Mouse (Mus musculus): Measurements from ENCODE around the gene Dus1l. TPM values are rescaled to one million over a fixed set of nuclear protein-coding genes. Genes with fewer than 3 reads are reported as not detected.
A peak's percentile ranks its signal among the peaks of the same experiment; 100 is the strongest.

Gene Dus1l
- total RNA-seq (2021): 10 to 100 TPM; 44.7 to 52.9 TPM

DNA sequence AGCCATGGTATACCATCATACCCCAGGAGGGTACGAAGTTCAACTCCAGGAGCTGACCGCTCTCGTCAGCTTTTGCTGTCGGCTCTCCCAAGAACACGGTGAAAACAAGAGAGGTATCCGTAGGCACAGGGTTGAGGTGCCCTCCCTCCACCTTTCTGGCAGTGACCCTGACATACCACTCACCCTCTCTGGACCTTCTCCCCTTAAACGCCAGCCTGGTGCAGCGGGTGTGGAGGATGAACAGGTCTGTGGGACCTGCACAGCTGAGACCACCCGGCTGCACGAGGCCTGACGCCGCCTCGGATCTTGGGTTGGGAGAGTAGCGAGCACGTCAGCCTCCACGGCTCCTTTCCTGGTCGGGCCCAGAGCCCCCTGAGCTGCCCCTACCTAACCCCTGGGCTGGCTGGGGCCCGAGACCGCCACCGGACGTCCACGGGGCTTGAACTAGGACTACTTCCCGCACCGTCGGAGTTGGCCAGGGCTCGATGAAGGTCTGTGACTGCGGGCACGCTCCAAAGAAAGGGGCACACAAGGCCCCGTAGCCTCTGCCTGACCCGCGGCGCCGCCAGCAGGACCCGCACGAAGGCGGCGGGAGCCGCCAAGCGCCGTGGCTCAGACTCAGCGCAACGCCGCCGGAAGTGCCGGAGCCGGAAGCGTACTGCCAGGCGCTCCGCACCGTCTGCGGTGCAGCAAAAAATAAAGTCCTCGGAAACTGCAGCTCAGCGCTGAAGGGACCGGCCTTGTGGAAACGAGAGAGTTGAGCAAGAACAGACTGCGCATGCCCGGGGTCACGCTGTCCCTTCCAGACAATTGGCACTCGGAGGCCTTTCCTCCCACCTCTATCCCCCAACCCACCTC lies at the start of gene Dus1l:
Gene Dus1l (minus strand): TSS at position 648 of the 858 bp plus-strand sequence.
- peak; percentile 97 to 98 for DNase-seq

- no peak for DNase-seq
Measured at GRCm38 (mm10) chr11:120844329-120844728, 48.1 kb upstream of the Dus1l start.

DNA sequence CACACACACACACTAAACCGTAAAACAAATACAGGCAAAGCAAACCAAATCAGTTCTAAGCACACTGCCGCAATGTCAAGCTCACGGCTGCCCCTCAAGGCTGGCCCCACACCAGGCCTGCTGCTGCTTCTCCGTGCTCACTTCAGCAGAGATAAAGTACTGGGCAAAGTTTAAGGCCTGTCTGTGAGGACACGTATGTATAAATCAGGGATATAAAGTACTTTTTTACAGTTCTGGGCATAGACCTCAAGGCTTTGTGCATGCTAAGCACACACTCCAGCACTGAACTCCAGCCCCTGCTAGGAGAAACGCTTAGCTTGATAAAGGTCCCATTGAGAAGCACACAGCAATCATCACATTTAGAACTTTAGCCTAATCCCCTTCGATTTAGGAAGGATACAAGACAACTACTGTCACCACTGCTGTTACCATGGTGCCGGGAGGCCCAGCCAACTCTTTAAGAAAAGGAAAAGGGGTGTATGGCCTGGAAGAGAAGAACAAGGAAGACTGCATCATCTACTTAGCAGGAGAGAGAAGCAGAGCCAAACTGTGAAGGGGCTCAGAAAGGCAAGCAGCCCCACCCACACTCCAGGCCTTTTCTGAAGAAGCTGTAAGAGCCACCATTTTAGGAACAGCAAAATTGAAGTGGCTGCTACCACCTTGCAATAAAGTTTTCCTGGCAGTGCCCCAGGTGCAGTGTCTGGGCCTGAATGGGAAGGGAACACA lies 37.5 kb upstream of the Dus1l start:
- peak in 1 of 2 experiments; percentile 3 for DNase-seq

DNA sequence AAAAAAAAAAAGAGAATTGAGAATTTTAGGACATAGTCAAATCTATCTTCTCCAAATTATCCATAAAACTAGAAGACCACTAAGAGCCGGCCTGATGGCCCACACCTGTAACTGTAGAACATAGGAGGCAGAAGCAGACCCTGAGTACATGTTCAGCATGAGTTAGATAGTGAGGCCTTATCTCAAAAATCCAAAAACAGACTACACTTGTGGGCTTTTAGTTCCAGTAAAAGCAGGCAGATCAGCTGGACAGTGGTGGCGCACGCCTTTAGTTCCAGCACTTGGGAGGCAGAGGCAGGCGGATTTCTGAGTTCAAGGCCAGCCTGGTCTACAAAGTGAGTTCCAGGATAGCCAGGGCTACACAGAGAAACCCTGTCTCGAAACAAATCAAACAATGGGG lies 36.8 kb upstream of the Dus1l start:
- peak in 1 of 2 experiments; percentile 1 for DNase-seq

DNA sequence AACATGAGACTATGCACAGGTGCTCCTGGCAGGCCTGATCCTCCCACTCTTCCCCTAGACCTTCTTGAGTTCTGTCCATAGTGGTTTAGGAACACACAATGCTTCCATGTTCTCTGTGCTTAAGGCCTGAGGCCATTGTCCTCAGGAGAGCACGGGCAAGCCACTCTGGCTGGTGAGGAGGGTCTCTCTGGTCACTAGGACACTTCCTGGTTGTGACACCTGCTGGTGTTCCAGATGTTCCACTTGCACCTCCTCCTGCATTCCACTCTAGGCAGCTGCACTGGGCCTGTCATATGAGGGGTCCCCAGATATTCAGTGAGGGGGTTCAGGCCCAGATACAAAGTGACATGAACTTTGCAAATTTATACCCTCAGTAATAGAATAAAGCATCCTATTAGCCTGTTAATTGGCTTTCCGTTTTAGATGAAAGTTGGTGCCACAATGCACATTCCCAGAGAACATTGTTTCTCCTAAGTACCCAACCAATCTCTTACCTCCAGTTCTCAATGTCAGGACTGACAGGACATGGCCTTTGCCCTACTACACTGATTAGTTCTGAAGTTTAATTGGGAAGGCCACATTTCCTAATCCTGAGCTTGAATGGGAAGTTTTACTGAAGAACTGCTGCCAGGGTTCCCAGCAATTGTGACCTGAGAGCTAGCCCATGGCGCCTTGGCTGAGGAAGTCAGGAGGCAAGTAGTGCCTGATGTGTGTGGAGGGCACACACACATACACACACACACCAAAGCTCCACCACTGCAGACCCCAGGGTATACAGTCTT lies 35.6 kb upstream of the Dus1l start:
- DNase-seq: peak in 1 of 2 experiments; percentile 1

DNA sequence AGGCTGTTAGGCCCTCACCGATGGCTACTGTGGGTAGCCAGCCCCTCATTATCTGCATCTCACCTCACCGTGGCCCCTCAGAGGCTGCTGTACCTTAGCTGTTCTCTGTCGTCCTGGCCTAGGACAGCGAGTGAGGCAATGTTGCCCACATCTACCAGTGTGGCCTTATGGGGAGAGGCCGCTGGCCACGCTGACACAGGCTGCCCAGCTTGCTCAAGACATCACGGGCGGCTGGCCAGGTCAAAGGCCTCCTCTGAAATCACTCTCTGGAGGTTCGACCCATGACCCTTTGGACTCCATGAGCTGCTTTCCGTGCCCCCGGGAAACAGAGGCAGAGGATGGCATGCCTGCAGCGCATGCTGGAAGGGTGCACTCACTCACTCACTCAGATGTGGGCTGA lies 34.5 kb upstream of the Dus1l start:
- DNase-seq: peak in 1 of 2 experiments; percentile 2

DNA sequence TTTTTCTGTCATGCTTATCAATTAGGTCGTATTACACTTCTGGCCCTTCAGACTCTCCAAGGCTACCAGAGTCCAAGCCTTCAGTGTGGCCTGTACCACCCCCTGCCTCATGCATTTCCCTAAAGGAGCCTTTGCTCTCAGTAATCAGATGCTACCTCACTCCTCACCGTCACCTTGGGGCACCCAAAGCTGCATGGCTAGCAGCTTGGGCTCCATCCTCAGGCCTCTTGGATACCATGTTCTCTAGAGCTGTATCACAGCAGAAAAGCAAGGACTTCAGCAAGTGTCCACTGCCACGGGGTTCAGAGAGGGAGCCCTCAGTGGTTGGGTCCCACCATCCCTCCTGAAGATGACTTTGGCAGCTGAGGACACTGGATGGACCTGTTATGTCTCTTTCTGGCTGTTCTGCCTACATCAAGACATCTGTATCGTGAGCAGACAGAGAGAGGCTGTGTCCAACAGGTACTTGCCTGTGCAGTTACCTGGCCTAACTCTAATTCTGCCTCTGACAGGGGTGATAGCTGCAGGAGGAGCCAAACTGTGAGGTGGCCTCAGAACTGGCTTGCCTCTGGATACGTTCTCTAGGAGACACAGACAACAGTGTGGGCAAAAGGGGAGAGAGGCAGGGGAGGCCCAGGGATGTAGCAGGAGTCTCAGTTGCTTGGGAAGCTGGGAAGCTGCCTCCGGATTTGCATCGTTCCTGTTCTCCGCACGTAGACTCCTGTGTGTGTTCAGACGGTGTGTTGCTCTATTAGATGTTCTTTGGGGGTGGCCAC lies 33.7 kb upstream of the Dus1l start:
- no peak for DNase-seq

DNA sequence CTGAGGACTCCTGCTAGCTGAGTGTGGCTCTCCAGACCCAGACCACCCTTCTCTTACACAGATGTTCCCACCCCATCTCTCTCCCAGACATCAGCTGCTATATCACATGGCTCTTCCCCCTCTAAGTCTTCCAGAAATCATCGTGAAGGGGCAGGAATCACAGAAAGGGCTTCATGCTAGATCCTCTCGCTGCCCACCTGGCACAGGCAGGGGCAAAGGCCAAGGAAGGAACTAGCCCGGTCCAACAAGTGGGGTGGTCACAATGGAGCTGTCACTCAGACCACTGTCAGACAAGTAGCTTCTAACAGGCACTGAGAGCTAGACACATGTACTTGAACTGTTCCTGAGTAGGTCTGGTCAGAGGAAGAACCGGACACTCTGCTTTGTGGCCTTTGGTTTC lies 32.2 kb upstream of the Dus1l start:
- DNase-seq: no peak

GRCm38 (mm10) chr11:120826016-120826953 lies 30.1 kb upstream of the Dus1l start:
- peak in 1 of 2 experiments; percentile 1 for DNase-seq

DNA sequence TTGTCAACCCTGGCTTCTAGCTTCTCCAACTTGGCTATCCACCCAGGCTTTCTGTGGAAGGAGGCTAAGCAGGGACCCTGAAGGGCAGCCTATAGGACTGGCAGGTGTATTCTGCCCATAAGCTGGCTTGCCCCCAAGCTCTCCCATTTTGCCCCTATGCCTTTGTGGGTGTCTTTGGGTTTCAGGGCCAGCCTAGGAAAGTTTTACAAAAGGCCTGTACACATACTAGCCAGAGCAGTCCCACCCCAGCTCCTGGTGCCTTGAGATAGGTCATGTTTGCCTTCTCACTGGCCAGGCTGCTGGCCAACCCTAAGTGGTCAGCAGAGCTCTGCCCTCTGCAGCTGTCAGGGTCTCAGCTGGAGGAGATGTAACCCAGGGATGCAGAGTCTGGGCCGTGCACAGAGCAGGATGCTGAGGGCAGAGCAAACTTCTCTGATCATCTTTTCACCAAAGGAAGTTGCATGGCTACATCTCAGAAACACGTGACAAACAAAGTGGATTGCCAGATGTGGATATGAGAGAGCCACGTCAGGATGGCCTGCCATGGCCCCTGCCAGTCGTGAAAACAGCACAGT lies 29.2 kb upstream of the Dus1l start:
- peak in 1 of 2 experiments; percentile 7 for DNase-seq

- DNase-seq: no peak
Measured at GRCm38 (mm10) chr11:120824787-120825288, 28.6 kb upstream of the Dus1l start.

GRCm38 (mm10) chr11:120823956-120824786 lies 28.0 kb upstream of the Dus1l start, which contains the start of gene Fasn:
TSS of gene Fasn (minus strand) at chr11:120824547.
- peak; percentile 98 for DNase-seq

DNA sequence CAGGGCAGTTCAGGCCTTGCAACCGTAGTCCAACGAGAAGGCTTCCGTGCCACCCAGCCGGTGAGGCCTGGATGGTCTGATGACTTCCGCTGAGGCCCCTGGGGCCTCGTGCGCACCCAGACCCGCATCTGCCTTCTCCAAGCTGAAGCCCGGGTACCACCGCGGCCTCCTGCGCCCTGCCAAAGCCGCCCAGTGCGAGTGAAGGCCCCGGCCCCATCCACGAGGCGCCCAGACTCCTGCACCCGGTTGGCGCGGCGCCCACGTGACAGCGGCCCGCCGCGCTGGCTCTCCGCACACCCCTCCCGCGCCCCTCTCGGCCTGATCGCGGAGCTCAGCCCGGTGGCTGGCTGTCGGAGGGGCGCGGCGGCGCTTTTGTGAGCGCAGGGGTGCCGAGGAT lies 27.3 kb upstream of the Dus1l start:
- DNase-seq: no peak

DNA sequence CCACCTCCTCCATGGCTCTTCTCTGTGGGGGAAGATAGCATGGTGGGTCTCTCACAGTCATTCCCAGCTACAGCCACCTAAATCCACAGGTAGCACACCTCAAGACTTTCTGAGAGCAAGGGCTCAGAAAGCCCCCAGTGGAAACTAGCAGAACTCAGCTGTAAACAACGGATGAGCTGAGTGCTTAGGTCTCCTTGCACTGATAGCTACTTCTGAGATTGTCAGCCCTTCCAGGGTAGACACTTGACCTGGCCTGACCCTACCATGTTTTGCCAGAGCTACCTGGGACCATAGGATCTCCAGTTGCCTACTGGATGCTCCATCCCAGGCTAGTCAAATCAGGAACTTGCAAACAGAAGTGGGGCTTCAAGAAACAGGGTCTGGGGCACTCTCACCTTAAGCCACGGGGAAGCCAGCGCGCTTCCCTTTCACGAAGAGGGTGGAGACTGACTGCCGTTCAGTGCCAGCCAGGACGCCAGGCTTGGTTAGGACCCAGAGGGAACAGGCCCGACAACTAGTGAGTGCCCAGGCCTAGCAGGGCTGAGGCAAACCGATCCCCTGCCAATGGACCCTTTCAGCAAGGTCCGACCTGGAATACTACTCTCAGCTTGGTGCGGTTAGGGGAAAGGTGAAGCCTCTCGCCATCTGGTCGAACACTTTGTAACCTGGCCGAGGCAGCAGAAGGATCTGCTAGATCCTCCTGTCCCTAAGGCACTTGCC lies 26.8 kb upstream of the Dus1l start:
- DNase-seq: peak; percentile 16 to 30

- no peak for DNase-seq
Measured at GRCm38 (mm10) chr11:120822321-120822720, 26.1 kb upstream of the Dus1l start.

- no peak for DNase-seq
Measured at GRCm38 (mm10) chr11:120821076-120821922, 25.1 kb upstream of the Dus1l start.

DNA sequence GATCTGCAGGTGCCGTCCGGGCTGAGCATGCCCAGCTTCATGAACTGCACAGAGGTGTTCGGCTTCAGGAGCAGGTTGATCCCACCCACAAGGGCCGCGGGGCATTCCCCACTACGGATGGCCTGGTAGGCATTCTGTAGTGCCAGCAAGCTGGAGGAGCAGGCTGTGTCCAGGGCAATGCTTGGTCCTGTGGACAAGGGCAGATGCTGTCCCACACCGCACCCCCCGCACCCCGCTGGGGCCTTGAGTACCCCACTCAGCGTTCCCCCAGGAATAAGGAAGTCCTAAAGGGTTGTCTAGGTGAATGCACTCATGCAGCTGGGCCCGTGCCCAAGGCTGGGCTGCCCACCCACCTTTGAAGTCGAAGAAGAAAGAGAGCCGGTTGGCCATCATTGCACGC lies 24.3 kb upstream of the Dus1l start:
- no peak for DNase-seq
